Mouse (Mus musculus) spleen, adult 2 months (tissue): ENCODE measurements at regions not wholly inside any gene's neighbourhood (a gene's known extent, or its start where the extent isn't known, plus 50 kb on each side); places are given as distances from the start of the nearest gene placed in this dataset.

Experiments
- CTCF ChIP-seq: fragments of 200-500 bp; IDR thresholded peaks from 2 replicates; pipeline ENCODE4 v1.5.1; 2011; ENCODE audit warnings: mild to moderate bottlenecking, inconsistent platforms; ENCODE audit not compliant: insufficient read depth, insufficient read length, insufficient replicate concordance; ENCODE audit errors: extremely low read depth
- POLR2A ChIP-seq: fragments of 200-500 bp; IDR thresholded peaks from 2 replicates; pipeline ENCODE4 v1.6.1; 2011; ENCODE audit warnings: low read depth, low read length, inconsistent platforms

- TF ChIP-seq CTCF (no peak), POLR2A (no peak)
These were observed 215.4 kb upstream of the Runx1 start for GRCm38 (mm10) chr16:93041399-93041798.
